Mouse (Mus musculus) forebrain, embryonic 16.5 days (tissue): Measurements from ENCODE around the gene Lrp2. TPM values are rescaled to one million over a fixed set of nuclear protein-coding genes. Genes with fewer than 3 reads are reported as not detected.

ENCODE experiments used
- ATAC-seq: fragments of 200-750 bp; cut with Nextera tagmentation; 2 replicates; pipeline ENCODE4 v1.8.0; 2017; ENCODE audit warnings: mild to moderate bottlenecking, moderate library complexity
- H3K27ac ChIP-seq: fragments of 300-500 bp; sonication (generic); 2 replicates; pipeline ENCODE4 v1.5.1; 2014; ENCODE audit warnings: low read length, control low read depth
- H3K27me3 ChIP-seq: fragments of 300-500 bp; sonication (generic); replicated peaks from 2 replicates; pipeline ENCODE4 v1.6.1; 2014; ENCODE audit warnings: low read length; ENCODE audit not compliant: control insufficient read depth, insufficient read depth
- H3K36me3 ChIP-seq: fragments of 300-500 bp; sonication (generic); 2 replicates; pipeline ENCODE4 v1.6.1; 2014; ENCODE audit not compliant: control insufficient read depth, insufficient read depth
- H3K4me1 ChIP-seq: fragments of 300-500 bp; sonication (generic); replicated peaks from 2 replicates; pipeline ENCODE4 v1.6.1; 2014; ENCODE audit warnings: low read length; ENCODE audit not compliant: control insufficient read depth, insufficient read depth
- H3K4me2 ChIP-seq: fragments of 300-500 bp; sonication (generic); 2 replicates; pipeline ENCODE4 v1.6.1; 2014; ENCODE audit warnings: mild to moderate bottlenecking, low read length, control low read depth
- H3K4me3 ChIP-seq: fragments of 300-500 bp; sonication (generic); replicated peaks from 2 replicates; pipeline ENCODE4 v1.5.1; 2014; ENCODE audit warnings: mild to moderate bottlenecking, low read length, control low read depth
- H3K9ac ChIP-seq: fragments of 300-500 bp; sonication (generic); replicated peaks from 2 replicates; pipeline ENCODE4 v1.6.1; 2014; ENCODE audit warnings: low read depth, low read length, control low read depth
- H3K9me3 ChIP-seq: fragments of 300-500 bp; sonication (generic); 2 replicates; pipeline ENCODE4 v1.6.1; 2016; ENCODE audit warnings: low read length; ENCODE audit not compliant: control insufficient read depth
- WGBS: fragments of 180-500 bp; shearing (Covaris S2); extraction: QIAGEN DNeasy Blood & Tissue Kit; methylation state at CpG from one replicate; pipeline ENCODE4 v1.1.7; 2014; 5-methylcytosine and 5-hydroxymethylcytosine counted together
- polyA plus RNA-seq: library from polyadenylated mRNA; unstranded; fragments of >200 nt; fragmentation: Nextera tagmentation; extraction: Ambion mirVana; gene quantifications from 2 replicates; pipeline ENCODE4 v1.2.1, GENCODE M21; 2015

Gene Lrp2
- polyA plus RNA-seq, 1 experiment from 2014 or later: 0.27 TPM

DNA sequence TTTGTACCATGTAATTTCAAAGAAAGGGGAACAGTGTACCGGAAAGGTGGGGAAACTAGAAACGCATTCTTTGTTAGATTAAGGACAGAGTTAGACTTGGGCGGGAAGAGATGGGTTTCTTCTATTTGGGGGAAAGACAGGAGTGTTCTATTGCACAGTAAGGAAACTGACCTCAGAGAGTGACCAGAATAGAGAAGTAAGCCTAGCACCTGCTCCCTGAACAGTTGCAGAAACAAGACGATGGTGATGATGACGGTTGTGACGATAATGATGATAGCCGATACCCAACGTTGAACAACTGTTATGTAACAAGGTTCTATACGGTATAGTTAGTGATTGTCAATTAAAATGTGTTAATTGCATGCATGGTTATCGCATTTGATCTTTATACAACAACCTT is 171.3 kb downstream of the Lrp2 start:
- no peak for ATAC-seq
- Histone ChIP-seq H3K9me3 (no peaks in the 10 kb centered on the region), H3K9ac (no peak overlapping the region), H3K36me3 (no peaks in the 10 kb centered on the region), H3K4me2 (no peak overlapping the region), H3K27ac (no peak overlapping the region), H3K4me3 (no peak overlapping the region), H3K27me3 (no peaks in the 10 kb centered on the region), H3K4me1 (peaks cover 10% of the 10 kb centered on the region)
- 92% methylated on average over 10 of the region's 10 CpGs for WGBS

- Histone ChIP-seq H3K27me3 (no peaks in the 10 kb centered on the region), H3K4me3 (no peak overlapping the region), H3K4me2 (no peak overlapping the region), H3K36me3 (no peaks in the 10 kb centered on the region), H3K4me1 (no peaks in the 10 kb centered on the region), H3K27ac (no peak overlapping the region), H3K9ac (no peak overlapping the region), H3K9me3 (no peaks in the 10 kb centered on the region)
- WGBS: 90% methylated on average over 5 of the region's 5 CpGs
- ATAC-seq: no peak
Measured at GRCm38 (mm10) chr2:69405692-69406091, 180.2 kb downstream of the Lrp2 start.

DNA sequence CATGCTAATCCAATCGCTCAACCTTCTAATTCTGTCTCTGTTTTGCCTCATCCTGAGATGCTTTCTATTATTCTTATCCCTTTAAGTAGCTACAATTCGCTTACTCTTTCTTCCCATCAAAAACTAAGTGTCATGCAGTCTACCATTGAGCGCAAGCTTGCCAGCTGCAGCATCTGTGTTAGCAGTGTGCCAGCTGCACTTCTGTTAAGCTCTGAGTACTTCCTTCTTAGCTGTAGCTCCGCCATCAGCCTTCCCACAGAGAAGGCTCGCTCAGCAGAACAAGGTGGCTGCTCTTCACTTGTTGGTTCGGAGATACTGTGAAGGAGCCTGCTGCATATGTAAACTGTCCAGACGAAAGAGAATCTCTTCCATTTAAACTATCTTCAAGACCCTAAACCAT is 183.6 kb downstream of the Lrp2 start:
- Histone ChIP-seq H3K36me3 (no peaks in the 10 kb centered on the region), H3K27ac (no peak overlapping the region), H3K27me3 (no peaks in the 10 kb centered on the region), H3K9ac (no peak overlapping the region), H3K4me3 (no peak overlapping the region), H3K4me2 (no peak overlapping the region), H3K9me3 (no peaks in the 10 kb centered on the region), H3K4me1 (no peaks in the 10 kb centered on the region)
- 83% methylated on average over 7 of the region's 7 CpGs for WGBS
- peak; percentile 55 for ATAC-seq

GRCm38 (mm10) chr2:69401891-69402290 is 184.0 kb downstream of the Lrp2 start:
- H3K36me3 ChIP-seq: no peaks in the 10 kb centered on the region
- H3K27ac ChIP-seq: no peak overlapping the region
- H3K9ac ChIP-seq: no peak overlapping the region
- no peaks in the 10 kb centered on the region for H3K27me3 ChIP-seq
- 94% methylated on average over 6 of the region's 6 CpGs for WGBS
- no peaks in the 10 kb centered on the region for H3K4me1 ChIP-seq
- no peak overlapping the region for H3K4me2 ChIP-seq
- ATAC-seq: no peak
- no peaks in the 10 kb centered on the region for H3K9me3 ChIP-seq
- no peak overlapping the region for H3K4me3 ChIP-seq

DNA sequence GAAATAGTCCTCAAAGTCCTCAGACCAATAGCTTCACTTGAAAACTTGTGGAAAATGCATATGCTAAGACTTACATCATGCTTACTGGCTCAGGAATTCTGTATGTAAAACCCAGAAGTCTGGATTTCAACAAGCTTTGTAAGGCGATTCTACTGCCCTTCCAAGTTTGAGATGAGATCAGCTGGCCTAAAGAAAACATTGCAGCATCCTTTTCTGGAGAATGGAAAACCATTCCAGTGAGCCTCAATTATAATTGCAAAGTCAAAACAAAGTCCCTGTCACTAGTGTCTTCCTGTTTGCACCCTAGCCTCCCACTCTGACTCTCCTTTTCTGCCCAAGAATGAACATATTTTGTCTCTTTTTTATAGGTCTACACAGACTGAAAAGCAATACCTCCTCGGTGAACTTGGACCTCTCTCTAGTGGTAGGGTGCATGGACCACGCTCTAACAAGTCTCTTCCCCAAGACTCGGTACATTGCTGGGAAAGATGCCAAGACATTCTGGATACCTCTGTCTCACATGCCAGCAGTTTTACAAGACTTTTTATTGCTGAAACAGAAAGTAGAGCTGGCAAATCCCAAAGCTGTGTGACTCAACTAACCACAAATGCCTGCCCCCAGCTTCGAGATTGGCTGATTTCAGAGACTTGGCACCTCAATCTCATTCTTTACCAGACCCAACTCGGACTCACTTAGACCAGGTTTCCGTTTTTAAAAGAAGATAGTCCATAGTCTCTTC is 184.8 kb downstream of the Lrp2 start:
- no peaks in the 10 kb centered on the region for H3K4me1 ChIP-seq
- H3K9me3 ChIP-seq: no peaks in the 10 kb centered on the region
- no peak for ATAC-seq
- WGBS: 70% methylated on average over 7 of the region's 7 CpGs
- no peak overlapping the region for H3K4me2 ChIP-seq
- no peak overlapping the region for H3K4me3 ChIP-seq
- no peak overlapping the region for H3K27ac ChIP-seq
- no peaks in the 10 kb centered on the region for H3K27me3 ChIP-seq
- no peak overlapping the region for H3K9ac ChIP-seq
- H3K36me3 ChIP-seq: no peaks in the 10 kb centered on the region

DNA sequence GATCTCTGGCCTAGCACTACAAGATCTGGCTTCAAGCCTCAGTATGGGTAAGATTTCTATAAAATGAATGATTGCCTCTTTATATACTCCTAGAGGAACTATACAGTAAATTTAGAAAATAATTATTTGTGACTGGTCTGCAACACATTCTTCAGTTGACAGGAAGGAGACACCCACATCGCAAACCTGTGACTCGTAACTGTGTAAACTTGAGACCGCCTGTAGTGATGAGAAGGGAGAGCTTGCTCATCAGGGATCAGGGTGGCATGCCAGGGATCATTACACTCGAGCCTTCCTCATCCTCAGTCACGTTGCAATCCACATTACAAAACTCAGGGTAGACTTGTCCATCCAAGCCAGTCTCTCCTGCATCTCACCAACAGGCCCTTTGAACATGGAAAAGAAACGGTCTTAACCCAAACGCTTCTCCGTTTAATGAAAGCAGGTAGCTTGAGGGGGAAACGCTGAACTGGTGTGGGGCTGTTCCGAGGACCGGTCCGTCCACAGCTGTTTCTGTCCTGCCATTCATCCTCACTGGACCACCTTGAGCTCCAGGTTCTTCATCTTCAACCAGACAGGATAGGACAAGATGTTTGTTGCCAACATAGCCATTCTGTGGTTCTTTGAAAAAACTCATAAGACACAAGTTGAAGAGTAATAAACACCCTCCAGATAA is 189.0 kb downstream of the Lrp2 start:
- Histone ChIP-seq H3K4me3 (no peak overlapping the region), H3K36me3 (no peaks in the 10 kb centered on the region), H3K9ac (no peak overlapping the region), H3K9me3 (no peaks in the 10 kb centered on the region), H3K4me1 (no peaks in the 10 kb centered on the region), H3K27me3 (no peaks in the 10 kb centered on the region), H3K27ac (no peak overlapping the region), H3K4me2 (no peak overlapping the region)
- no peak for ATAC-seq
- WGBS: 90% methylated on average over 12 of the region's 12 CpGs

GRCm38 (mm10) chr2:69395597-69396248 is 190.1 kb downstream of the Lrp2 start:
- no peak overlapping the region for H3K27ac ChIP-seq
- H3K9ac ChIP-seq: no peak overlapping the region
- H3K27me3 ChIP-seq: no peaks in the 10 kb centered on the region
- no peaks in the 10 kb centered on the region for H3K4me1 ChIP-seq
- H3K4me2 ChIP-seq: no peak overlapping the region
- H3K9me3 ChIP-seq: no peaks in the 10 kb centered on the region
- H3K36me3 ChIP-seq: no peaks in the 10 kb centered on the region
- ATAC-seq: no peak
- no peak overlapping the region for H3K4me3 ChIP-seq
- 87% methylated on average over 9 of the region's 9 CpGs for WGBS

GRCm38 (mm10) chr2:69393947-69394346 is 191.9 kb downstream of the Lrp2 start:
- Histone ChIP-seq H3K9me3 (no peaks in the 10 kb centered on the region), H3K9ac (no peak overlapping the region), H3K36me3 (no peaks in the 10 kb centered on the region), H3K27ac (no peak overlapping the region), H3K4me2 (no peak overlapping the region), H3K27me3 (no peaks in the 10 kb centered on the region), H3K4me3 (no peak overlapping the region), H3K4me1 (no peaks in the 10 kb centered on the region)
- no peak for ATAC-seq
- 92% methylated on average over 2 of the region's 2 CpGs for WGBS

- Histone ChIP-seq H3K9me3 (no peaks in the 10 kb centered on the region), H3K27ac (no peak overlapping the region), H3K4me2 (no peak overlapping the region), H3K4me3 (no peak overlapping the region), H3K27me3 (no peaks in the 10 kb centered on the region), H3K36me3 (no peaks in the 10 kb centered on the region), H3K9ac (no peak overlapping the region), H3K4me1 (no peaks in the 10 kb centered on the region)
- 90% methylated on average over 3 of the region's 3 CpGs for WGBS
- ATAC-seq: no peak
Measured at GRCm38 (mm10) chr2:69386118-69386871, 199.6 kb downstream of the Lrp2 start.
